Mouse (Mus musculus): ENCODE data around the gene Gpr146. TPM values are rescaled to one million over a fixed set of nuclear protein-coding genes. Genes with fewer than 3 reads are reported as not detected.
A peak's percentile ranks its signal among the peaks of the same experiment; 100 is the strongest.

Gene Gpr146
- polyA plus RNA-seq, 1 experiment from 2014 or later = 1.4 TPM

- ATAC-seq (replicated peaks; ENCODE audit: low FRiP score, low TSS enrichment, low read depth) (peak; percentile 18; the same call in 1 of the 2 replicates), DNase-seq (ENCODE audit: low spot score) (peak; percentile 66)
- H3K9ac ChIP-seq (ENCODE audit: low read length) = no peak overlapping the region
- H3K27ac ChIP-seq (ENCODE audit: low read depth) = peak overlapping the region; percentile 70
- no peak overlapping the region for H3K4me3 ChIP-seq (ENCODE audit: low read depth, low read length)
- no peaks in the 10 kb centered on the region for H3K27me3 ChIP-seq (replicated peaks; ENCODE audit: control insufficient read depth, insufficient read depth, low read length)
- 18% methylated on average over 8 of the region's 8 CpGs for WGBS
- H3K4me1 ChIP-seq (replicated peaks; ENCODE audit: control insufficient read depth, insufficient read depth, low read length) = peaks cover 16% of the 10 kb centered on the region
- peak overlapping the region; percentile 25; the same call in 1 of the 2 replicates for H3K4me2 ChIP-seq (ENCODE audit: low read length)
- H3K36me3 ChIP-seq (ENCODE audit: control insufficient read depth, insufficient read depth, low read length) = no peaks in the 10 kb centered on the region
- no peaks in the 10 kb centered on the region for H3K9me3 ChIP-seq (ENCODE audit: control insufficient read depth, low read length)
Observed at GRCm38 (mm10) chr5:139351628-139352027, 25.9 kb upstream of the Gpr146 start.

GRCm38 (mm10) chr5:139352317-139352716 lies 25.2 kb upstream of the Gpr146 start, which contains the start of gene Cyp2w1:
TSS of gene Cyp2w1 (plus strand) at chr5:139352617.
- ATAC-seq (replicated peaks; ENCODE audit: low FRiP score, low TSS enrichment, low read depth) = no peak
- Histone ChIP-seq H3K27ac (ENCODE audit: low read depth) (peak within 1 kb of the TSS; percentile 70), H3K9ac (ENCODE audit: low read length) (0 out of 2 replicates have a peak within 1 kb of the TSS, but pooled peaks have one; percentile 7), H3K4me2 (ENCODE audit: low read length) (peak within 1 kb of the TSS; percentile 25; the same call in 1 of the 2 replicates), H3K9me3 (ENCODE audit: control insufficient read depth, low read length) (no peaks in the 10 kb centered on the region), H3K4me1 (replicated peaks; ENCODE audit: control insufficient read depth, insufficient read depth, low read length) (peaks cover 14% of the 10 kb centered on the region), H3K4me3 (ENCODE audit: low read depth, low read length) (no peak within 1 kb of the TSS), H3K27me3 (replicated peaks; ENCODE audit: control insufficient read depth, insufficient read depth, low read length) (no peaks in the 10 kb centered on the region), H3K36me3 (ENCODE audit: control insufficient read depth, insufficient read depth, low read length) (no peaks in the 10 kb centered on the region)
- WGBS = 41% methylated on average over 6 of the region's 6 CpGs
- DNase-seq (ENCODE audit: low spot score) = no peak

GRCm38 (mm10) chr5:139353496-139353895 lies 24.0 kb upstream of the Gpr146 start:
- H3K9me3 ChIP-seq (ENCODE audit: control insufficient read depth, low read length) = no peaks in the 10 kb centered on the region
- DNase-seq (ENCODE audit: low spot score) (peak; percentile 76), ATAC-seq (replicated peaks; ENCODE audit: low FRiP score, low TSS enrichment, low read depth) (no peak)
- peaks cover 14% of the 10 kb centered on the region for H3K4me1 ChIP-seq (replicated peaks; ENCODE audit: control insufficient read depth, insufficient read depth, low read length)
- no peak overlapping the region for H3K9ac ChIP-seq (ENCODE audit: low read length)
- no peak overlapping the region; the same call in 1 of the 2 replicates for H3K27ac ChIP-seq (ENCODE audit: low read depth)
- H3K27me3 ChIP-seq (replicated peaks; ENCODE audit: control insufficient read depth, insufficient read depth, low read length) = no peaks in the 10 kb centered on the region
- peak overlapping the region; percentile 12; the same call in 1 of the 2 replicates for H3K4me2 ChIP-seq (ENCODE audit: low read length)
- 55% methylated on average over 10 of the region's 10 CpGs for WGBS
- no peaks in the 10 kb centered on the region for H3K36me3 ChIP-seq (ENCODE audit: control insufficient read depth, insufficient read depth, low read length)
- no peak overlapping the region for H3K4me3 ChIP-seq (ENCODE audit: low read depth, low read length)

GRCm38 (mm10) chr5:139353946-139354345 lies 23.6 kb upstream of the Gpr146 start:
- Histone ChIP-seq H3K4me3 (ENCODE audit: low read depth, low read length) (no peak overlapping the region), H3K9ac (ENCODE audit: low read length) (no peak overlapping the region), H3K27ac (ENCODE audit: low read depth) (no peak overlapping the region; the same call in 1 of the 2 replicates), H3K27me3 (replicated peaks; ENCODE audit: control insufficient read depth, insufficient read depth, low read length) (no peaks in the 10 kb centered on the region), H3K4me1 (replicated peaks; ENCODE audit: control insufficient read depth, insufficient read depth, low read length) (peaks cover 14% of the 10 kb centered on the region), H3K9me3 (ENCODE audit: control insufficient read depth, low read length) (no peaks in the 10 kb centered on the region), H3K36me3 (ENCODE audit: control insufficient read depth, insufficient read depth, low read length) (no peaks in the 10 kb centered on the region), H3K4me2 (ENCODE audit: low read length) (peak overlapping the region; percentile 12; the same call in 1 of the 2 replicates)
- whole genome bisulfite sequencing = 83% methylated on average over 11 of the region's 11 CpGs
- DNase-seq (ENCODE audit: low spot score) = no peak
- ATAC-seq (replicated peaks; ENCODE audit: low FRiP score, low TSS enrichment, low read depth) = peak; percentile 26; the same call in 1 of the 2 replicates

GRCm38 (mm10) chr5:139355235-139355772 lies 22.2 kb upstream of the Gpr146 start:
- H3K4me2 ChIP-seq (ENCODE audit: low read length) = no peak overlapping the region
- H3K27ac ChIP-seq (ENCODE audit: low read depth) = no peak overlapping the region
- peaks cover 14% of the 10 kb centered on the region for H3K4me1 ChIP-seq (replicated peaks; ENCODE audit: control insufficient read depth, insufficient read depth, low read length)
- H3K4me3 ChIP-seq (ENCODE audit: low read depth, low read length) = no peak overlapping the region
- no peaks in the 10 kb centered on the region for H3K27me3 ChIP-seq (replicated peaks; ENCODE audit: control insufficient read depth, insufficient read depth, low read length)
- no peaks in the 10 kb centered on the region for H3K9me3 ChIP-seq (ENCODE audit: control insufficient read depth, low read length)
- no peak overlapping the region for H3K9ac ChIP-seq (ENCODE audit: low read length)
- WGBS = 35% methylated on average over 19 of the region's 19 CpGs
- ATAC-seq (replicated peaks; ENCODE audit: low FRiP score, low TSS enrichment, low read depth) = 0 out of 2 replicates have a peak, but pooled peaks have one; percentile 9
- DNase-seq (ENCODE audit: low spot score) = peak; percentile 92
- H3K36me3 ChIP-seq (ENCODE audit: control insufficient read depth, insufficient read depth, low read length) = no peaks in the 10 kb centered on the region

GRCm38 (mm10) chr5:139358653-139359052 lies 18.8 kb upstream of the Gpr146 start:
- Histone ChIP-seq H3K27ac (ENCODE audit: low read depth) (no peak overlapping the region), H3K36me3 (ENCODE audit: control insufficient read depth, insufficient read depth, low read length) (peaks cover 7% of the 10 kb centered on the region; the same call in 1 of the 2 replicates), H3K4me3 (ENCODE audit: low read depth, low read length) (no peak overlapping the region), H3K27me3 (replicated peaks; ENCODE audit: control insufficient read depth, insufficient read depth, low read length) (no peaks in the 10 kb centered on the region), H3K9ac (ENCODE audit: low read length) (no peak overlapping the region), H3K4me1 (replicated peaks; ENCODE audit: control insufficient read depth, insufficient read depth, low read length) (no peaks in the 10 kb centered on the region), H3K9me3 (ENCODE audit: control insufficient read depth, low read length) (no peaks in the 10 kb centered on the region), H3K4me2 (ENCODE audit: low read length) (no peak overlapping the region)
- peak; percentile 28; the same call in 1 of the 2 replicates for ATAC-seq (replicated peaks; ENCODE audit: low FRiP score, low TSS enrichment, low read depth)
- WGBS = 65% methylated on average over 2 of the region's 2 CpGs
- DNase-seq (ENCODE audit: low spot score) = no peak

GRCm38 (mm10) chr5:139359244-139359643 lies 18.3 kb upstream of the Gpr146 start:
- DNase-seq (ENCODE audit: low spot score) = no peak
- Histone ChIP-seq H3K9me3 (ENCODE audit: control insufficient read depth, low read length) (no peaks in the 10 kb centered on the region), H3K4me3 (ENCODE audit: low read depth, low read length) (no peak overlapping the region), H3K27ac (ENCODE audit: low read depth) (no peak overlapping the region), H3K36me3 (ENCODE audit: control insufficient read depth, insufficient read depth, low read length) (peaks cover 7% of the 10 kb centered on the region; the same call in 1 of the 2 replicates), H3K4me1 (replicated peaks; ENCODE audit: control insufficient read depth, insufficient read depth, low read length) (0 out of 2 replicates have a peak, but pooled peaks cover under 1% of the 10 kb centered on the region), H3K9ac (ENCODE audit: low read length) (no peak overlapping the region), H3K4me2 (ENCODE audit: low read length) (no peak overlapping the region), H3K27me3 (replicated peaks; ENCODE audit: control insufficient read depth, insufficient read depth, low read length) (no peaks in the 10 kb centered on the region)
- ATAC-seq (replicated peaks; ENCODE audit: low FRiP score, low TSS enrichment, low read depth) = no peak
- 87% methylated on average over 5 of the region's 5 CpGs for WGBS

- H3K9ac ChIP-seq (ENCODE audit: low read length) = no peak overlapping the region
- ATAC-seq (replicated peaks; ENCODE audit: low FRiP score, low TSS enrichment, low read depth) = 0 out of 2 replicates have a peak, but pooled peaks have one; percentile 13
- H3K4me2 ChIP-seq (ENCODE audit: low read length) = no peak overlapping the region
- no peak overlapping the region for H3K4me3 ChIP-seq (ENCODE audit: low read depth, low read length)
- H3K27ac ChIP-seq (ENCODE audit: low read depth) = no peak overlapping the region
- H3K4me1 ChIP-seq (replicated peaks; ENCODE audit: control insufficient read depth, insufficient read depth, low read length) = peaks cover 12% of the 10 kb centered on the region
- peaks cover 7% of the 10 kb centered on the region; the same call in 1 of the 2 replicates for H3K36me3 ChIP-seq (ENCODE audit: control insufficient read depth, insufficient read depth, low read length)
- no peaks in the 10 kb centered on the region for H3K27me3 ChIP-seq (replicated peaks; ENCODE audit: control insufficient read depth, insufficient read depth, low read length)
- no peak for DNase-seq (ENCODE audit: low spot score)
- no peaks in the 10 kb centered on the region for H3K9me3 ChIP-seq (ENCODE audit: control insufficient read depth, low read length)
- WGBS = 73% methylated on average over 7 of the region's 7 CpGs
Observed at GRCm38 (mm10) chr5:139363858-139364257, 13.6 kb upstream of the Gpr146 start.
